Mouse (Mus musculus) hindbrain, embryonic 10.5 days (tissue): ENCODE measurements around the gene Capg. TPM values are rescaled to one million over a fixed set of nuclear protein-coding genes. Genes with fewer than 3 reads are reported as not detected.

Experiments used
- DNase-seq: peaks from one replicate; pipeline ENCODE4 v3.0.0-alpha.2; 2017; ENCODE audit warnings: low spot score
- H3K27ac ChIP-seq: fragments of 300-500 bp; sonication (generic); 2 replicates; pipeline ENCODE4 v1.5.1; 2016; ENCODE audit warnings: mild to moderate bottlenecking, moderate library complexity
- H3K27me3 ChIP-seq: fragments of 300-500 bp; sonication (generic); 2 replicates; pipeline ENCODE4 v1.6.1; 2016; ENCODE audit warnings: mild to moderate bottlenecking; ENCODE audit not compliant: poor library complexity, insufficient read depth, severe bottlenecking
- H3K36me3 ChIP-seq: fragments of 300-500 bp; sonication (generic); 2 replicates; pipeline ENCODE4 v1.6.1; 2016; ENCODE audit warnings: mild to moderate bottlenecking, moderate library complexity
- H3K4me1 ChIP-seq: fragments of 300-500 bp; sonication (generic); replicated peaks from 2 replicates; pipeline ENCODE4 v1.6.1; 2016; ENCODE audit warnings: mild to moderate bottlenecking
- H3K4me3 ChIP-seq: fragments of 300-500 bp; sonication (generic); 2 replicates; pipeline ENCODE4 v1.5.1; 2016; ENCODE audit warnings: mild to moderate bottlenecking, moderate library complexity
- H3K9me3 ChIP-seq: fragments of 300-500 bp; sonication (generic); 2 replicates; pipeline ENCODE4 v1.6.1; 2016; ENCODE audit warnings: mild to moderate bottlenecking, moderate library complexity
- WGBS: fragments of 180-500 bp; shearing (Covaris S2); methylation state at CpG from one replicate; pipeline ENCODE4 v1.1.7; 2016; 5-methylcytosine and 5-hydroxymethylcytosine counted together
- polyA plus RNA-seq: library from polyadenylated mRNA; unstranded; fragments of >200 nt; fragmentation: Nextera tagmentation; extraction: Ambion mirVana; gene quantifications from 2 replicates; pipeline ENCODE4 v1.2.1, GENCODE M21; 2016

The Capg gene
- polyA plus RNA-seq, 1 experiment from 2014 or later, result 13.4 TPM

DNA sequence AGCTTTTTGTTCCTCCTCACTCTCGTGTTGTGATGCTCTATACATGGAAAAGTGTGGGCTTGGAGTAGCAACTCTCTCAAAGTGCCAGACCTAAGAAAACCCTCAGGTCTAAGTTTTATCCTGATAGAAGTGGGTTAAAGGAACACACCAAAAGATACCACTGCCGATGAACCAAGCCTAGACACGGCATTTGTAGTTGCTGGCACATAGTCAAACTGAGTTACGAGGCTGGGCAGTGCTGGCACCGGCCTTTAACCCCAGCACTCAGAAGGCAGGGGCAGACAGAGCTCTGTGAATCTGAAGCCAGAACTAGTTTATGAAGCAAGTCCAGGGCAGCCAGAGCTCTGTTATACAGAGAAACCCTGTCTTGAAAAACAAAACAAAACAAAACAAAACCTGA lies 63.5 kb downstream of the Capg start:
- no peaks in the 10 kb centered on the region for H3K9me3 ChIP-seq
- no peak overlapping the region for H3K27ac ChIP-seq
- 91% methylated on average over 5 of the region's 5 CpGs for WGBS
- no peak overlapping the region for H3K4me3 ChIP-seq
- H3K27me3 ChIP-seq, result no peaks in the 10 kb centered on the region
- peaks cover 87% of the 10 kb centered on the region for H3K36me3 ChIP-seq
- no peaks in the 10 kb centered on the region for H3K4me1 ChIP-seq
- DNase-seq, result no peak

- DNase-seq, result no peak
- H3K9me3 ChIP-seq, result no peaks in the 10 kb centered on the region
- no peak overlapping the region for H3K27ac ChIP-seq
- H3K4me3 ChIP-seq, result no peak overlapping the region
- 90% methylated on average over 4 of the region's 4 CpGs for WGBS
- H3K36me3 ChIP-seq, result peaks cover 94% of the 10 kb centered on the region
- H3K4me1 ChIP-seq, result 0 out of 2 replicates have a peak, but pooled peaks cover 3% of the 10 kb centered on the region
- H3K27me3 ChIP-seq, result no peaks in the 10 kb centered on the region
Observed at GRCm38 (mm10) chr6:72608662-72609184, 64.5 kb downstream of the Capg start.

DNA sequence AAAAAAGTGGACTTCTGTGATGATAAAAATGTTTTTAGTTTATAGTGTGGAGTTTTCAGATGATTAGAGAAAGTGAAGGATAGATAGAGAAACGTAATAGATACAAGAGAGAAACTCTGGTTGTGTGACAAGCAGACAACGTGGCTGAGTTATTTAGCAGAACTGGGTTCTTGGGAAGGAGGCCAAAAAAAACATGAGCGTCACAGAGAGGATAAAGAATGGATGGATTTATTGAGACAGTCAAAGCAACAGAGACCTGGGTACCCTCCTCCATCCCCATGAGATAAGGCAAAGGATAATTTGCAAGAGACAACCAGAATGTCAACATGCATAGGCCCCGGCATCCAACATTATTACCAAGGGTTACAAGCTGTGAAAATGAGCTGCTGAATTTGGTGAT lies 66.1 kb downstream of the Capg start:
- 95% methylated on average over 4 of the region's 4 CpGs for WGBS

More for the DNA sequence above, 66.1 kb downstream of the Capg start:
- Histone ChIP-seq H3K9me3 (no peaks in the 10 kb centered on the region), H3K4me3 (no peak overlapping the region), H3K27me3 (no peaks in the 10 kb centered on the region), H3K27ac (no peak overlapping the region), H3K36me3 (peaks cover 84% of the 10 kb centered on the region), H3K4me1 (peaks cover 18% of the 10 kb centered on the region)
- no peak for DNase-seq

Other genes starting within 250 kb of the Capg start
- not detected in 2 replicates for gene Sftpb, start 239.8 kb upstream of the Capg start, polyA plus RNA-seq
- gene Usp39, start 199.2 kb upstream of the Capg start, polyA plus RNA-seq, result 79.7 and 80.3 TPM in 2 replicates
- 25.5 and 27.8 TPM in 2 replicates for gene 0610030E20Rik, start 197.1 kb upstream of the Capg start, polyA plus RNA-seq
- gene Tmem150a, start 188.9 kb upstream of the Capg start, polyA plus RNA-seq, result 5.7 and 7.0 TPM in 2 replicates
- gene Rnf181, start 177.4 kb upstream of the Capg start, polyA plus RNA-seq, result 110 and 114 TPM in 2 replicates
- gene Vamp5, start 163.9 kb upstream of the Capg start, polyA plus RNA-seq, result 13.6 and 15.8 TPM in 2 replicates
- 40.7 and 43.5 TPM in 2 replicates for gene Vamp8, start 153.7 kb upstream of the Capg start, polyA plus RNA-seq
- gene Ggcx, start 130.1 kb upstream of the Capg start, polyA plus RNA-seq, result 18.5 and 19.6 TPM in 2 replicates
- gene Mat2a, start 104.8 kb upstream of the Capg start, polyA plus RNA-seq, result 320 and 408 TPM in 2 replicates
- 0.15 and 0.21 TPM in 2 replicates for gene Sh2d6, start 22.7 kb upstream of the Capg start, polyA plus RNA-seq
- 13.7 and 15.7 TPM in 2 replicates for gene Elmod3, start 54.0 kb downstream of the Capg start, polyA plus RNA-seq
- 7.7 and 8.5 TPM in 2 replicates for gene Retsat, start 54.1 kb downstream of the Capg start, polyA plus RNA-seq
- 32.7 and 34.7 TPM in 2 replicates for gene Tgoln1, start 72.6 kb downstream of the Capg start, polyA plus RNA-seq
- 23.7 and 25.1 TPM in 2 replicates for gene Tcf7l1, start 244.9 kb downstream of the Capg start, polyA plus RNA-seq